Mouse (Mus musculus) myocyte (in vitro differentiated cells): ENCODE data around the gene Brms1. TPM values are rescaled to one million over a fixed set of nuclear protein-coding genes. Genes with fewer than 3 reads are reported as not detected.

Experiments
- H3K27me3 ChIP-seq: one replicate; pipeline ENCODE4 v1.6.1; 2011; ENCODE audit not compliant: control insufficient read depth, insufficient read depth, insufficient read length
- H3K36me3 ChIP-seq: one replicate; pipeline ENCODE4 v1.6.1; 2011; ENCODE audit not compliant: control insufficient read depth, insufficient read depth
- H3K4me2 ChIP-seq: one replicate; pipeline ENCODE4 v1.6.1; 2011; ENCODE audit warnings: low read depth, control low read depth
- H3K4me3 ChIP-seq: one replicate; pipeline ENCODE4 v1.5.1; 2011; ENCODE audit warnings: mild to moderate bottlenecking, control low read depth, moderate library complexity
- H3K79me2 ChIP-seq: one replicate; pipeline ENCODE4 v1.6.1; 2011; ENCODE audit not compliant: control insufficient read depth, insufficient read depth
- H3ac ChIP-seq: one replicate; pipeline ENCODE4 v1.6.1; 2011; ENCODE audit not compliant: control insufficient read depth, insufficient read length
- CEBPB ChIP-seq: IDR thresholded peaks from 2 replicates; pipeline ENCODE4 v1.6.1; 2011; ENCODE audit warnings: mild to moderate bottlenecking, moderate library complexity; ENCODE audit not compliant: poor library complexity, insufficient read depth, severe bottlenecking
- E2F4 ChIP-seq: IDR thresholded peaks from one replicate; pipeline ENCODE4 v1.6.1; 2011; ENCODE audit warnings: mild to moderate bottlenecking, control low read depth, moderate library complexity; ENCODE audit not compliant: insufficient read depth
- MAX ChIP-seq: IDR thresholded peaks from one replicate; pipeline ENCODE4 v1.6.1; 2011; ENCODE audit warnings: low read depth, mild to moderate bottlenecking, control low read depth
- MYOD1 ChIP-seq, 3 experiments: IDR thresholded peaks; one replicate each; pipeline ENCODE4 v1.6.1; 2011; ENCODE audit warnings: control low read depth in 2 of 3, low read depth in 2 of 3, mild to moderate bottlenecking in 2 of 3, moderate library complexity in 1 of 3; ENCODE audit not compliant: insufficient read length in 2 of 3, control insufficient read depth in 1 of 3
- MYOG ChIP-seq, 3 experiments: IDR thresholded peaks; one replicate each; pipeline ENCODE4 v1.6.1; 2011; ENCODE audit warnings: control low read depth in 2 of 3, low read depth in 2 of 3, mild to moderate bottlenecking in 2 of 3; ENCODE audit not compliant: insufficient read length in 2 of 3, control insufficient read depth in 1 of 3, insufficient read depth in 1 of 3
- POLR2A ChIP-seq: IDR thresholded peaks from one replicate; pipeline ENCODE4 v1.6.1; 2011; ENCODE audit warnings: low read depth, mild to moderate bottlenecking, control low read depth, moderate library complexity; ENCODE audit not compliant: insufficient read length
- POLR2AphosphoS2 ChIP-seq: IDR thresholded peaks from one replicate; pipeline ENCODE4 v1.6.1; 2011; ENCODE audit warnings: low read depth, control low read depth; ENCODE audit not compliant: insufficient read length
- REST ChIP-seq: IDR thresholded peaks from one replicate; pipeline ENCODE4 v1.6.1; 2011; ENCODE audit warnings: mild to moderate bottlenecking, control low read depth, moderate library complexity; ENCODE audit not compliant: insufficient read depth, insufficient read length
- SRF ChIP-seq: IDR thresholded peaks from one replicate; pipeline ENCODE4 v1.6.1; 2011; ENCODE audit warnings: low read depth; ENCODE audit not compliant: control insufficient read depth, insufficient read length
- TCF12 ChIP-seq: IDR thresholded peaks from one replicate; pipeline ENCODE4 v1.6.1; 2011; ENCODE audit warnings: mild to moderate bottlenecking, control low read depth; ENCODE audit not compliant: poor library complexity, insufficient read depth, severe bottlenecking
- TCF3 ChIP-seq: IDR thresholded peaks from one replicate; pipeline ENCODE4 v1.6.1; 2011; ENCODE audit warnings: low read depth, control low read depth; ENCODE audit not compliant: insufficient read length
- USF1 ChIP-seq: IDR thresholded peaks from one replicate; pipeline ENCODE4 v1.6.1; 2011; ENCODE audit warnings: low read depth, mild to moderate bottlenecking, control low read depth, moderate library complexity
- polyA plus RNA-seq: library from polyadenylated mRNA; unstranded; fragments of >200 nt; fragmentation: generic; extraction: Trizol; gene quantifications from one replicate; pipeline ENCODE4 v1.2.1, GENCODE M21; 2012; ENCODE audit warnings: missing spikeins

The Brms1 gene
- polyA plus RNA-seq, 1 experiment: 45.8 TPM

DNA sequence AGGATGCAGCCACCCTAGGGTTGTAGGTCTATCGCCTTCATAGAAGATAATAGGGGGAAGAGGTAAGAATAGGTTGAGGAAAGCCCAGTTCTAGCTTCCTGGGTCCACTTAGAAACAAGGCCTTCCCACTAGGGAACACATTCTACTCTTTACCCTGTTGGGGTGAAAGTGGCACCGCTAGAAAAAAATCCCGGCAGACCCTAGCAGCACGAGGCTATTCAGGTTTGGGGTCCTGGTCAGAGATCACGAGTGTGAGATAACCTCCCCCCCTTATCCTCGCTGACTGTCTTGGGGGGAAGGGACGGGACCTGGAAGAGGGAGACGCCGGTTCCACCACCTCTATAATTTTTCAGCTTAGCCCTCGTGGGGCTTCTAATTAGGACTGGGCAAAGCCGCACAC lies 29.9 kb downstream of the Brms1 start:
- no peak overlapping the region for H3ac ChIP-seq
- H3K36me3 ChIP-seq: no peaks in the 10 kb centered on the region
- TF ChIP-seq TCF12 (no peak), POLR2A (no peak), USF1 (no peak), SRF (no peak), E2F4 (no peak), CEBPB (no peak), TCF3 (no peak), REST (no peak), POLR2AphosphoS2 (no peak), MYOD1 (IDR thresholded peaks at IDR 0.05; ENCODE audit: control insufficient read depth in 1 of 3, insufficient read length in 2 of 3, low read depth in 2 of 3) (no peak), MYOG (IDR thresholded peaks at IDR 0.05; ENCODE audit: control insufficient read depth in 1 of 3, insufficient read depth in 1 of 3, insufficient read length in 2 of 3, low read depth in 2 of 3) (no peak), MAX (no peak)
- peak overlapping the region; percentile 29 for H3K4me3 ChIP-seq
- peak overlapping the region; percentile 97 for H3K4me2 ChIP-seq
- H3K27me3 ChIP-seq: no peaks in the 10 kb centered on the region
- H3K79me2 ChIP-seq: no peaks in the 10 kb centered on the region

DNA sequence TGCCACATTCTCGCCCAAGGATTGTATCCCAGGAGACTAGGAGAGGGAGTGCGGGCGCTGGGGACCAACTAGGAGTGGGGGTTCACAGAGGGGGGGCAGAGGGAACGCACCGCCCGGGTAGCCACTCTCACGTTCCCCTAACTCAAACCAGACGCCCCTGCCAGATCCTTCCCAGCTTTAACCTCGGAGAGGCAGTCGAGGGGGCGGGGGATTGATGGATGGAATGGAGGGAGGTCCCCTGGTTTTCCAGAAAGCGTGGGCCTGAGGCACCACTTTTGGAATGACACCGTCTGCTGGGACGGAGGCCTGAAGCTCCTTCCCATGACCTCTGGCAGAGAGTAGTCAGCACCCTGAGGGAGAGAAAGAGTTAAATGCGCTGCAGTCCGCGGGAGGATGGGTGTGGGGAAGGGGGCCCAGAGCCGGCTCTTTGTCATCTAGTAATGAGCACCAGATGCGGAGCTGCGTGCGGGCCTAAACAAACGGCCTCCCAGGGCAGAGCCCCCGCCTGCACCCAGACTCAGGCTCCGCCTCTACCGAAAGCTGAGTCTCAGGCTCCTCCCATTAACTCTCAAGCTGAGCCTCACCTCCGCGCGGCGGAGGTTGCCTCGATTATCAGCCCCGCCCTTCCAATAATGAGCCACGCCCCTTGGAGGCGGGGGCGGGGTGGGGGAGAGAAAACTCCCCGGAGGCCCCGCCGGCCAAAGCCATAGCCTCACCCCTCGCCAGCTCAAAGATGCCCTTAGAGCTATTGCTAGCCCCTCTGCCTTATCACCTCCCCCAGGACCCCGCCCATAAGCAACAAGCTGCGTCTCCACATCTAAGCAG lies 30.6 kb downstream of the Brms1 start:
- no peak overlapping the region for H3ac ChIP-seq
- H3K27me3 ChIP-seq: no peaks in the 10 kb centered on the region
- peak overlapping the region; percentile 97 for H3K4me2 ChIP-seq
- no peak for TF ChIP-seq SRF
- TF ChIP-seq E2F4: no peak
- TF ChIP-seq POLR2A: peak; percentile 33
- no peak for TF ChIP-seq MYOG (IDR thresholded peaks at IDR 0.05; ENCODE audit: control insufficient read depth in 1 of 3, insufficient read depth in 1 of 3, insufficient read length in 2 of 3, low read depth in 2 of 3)
- no peak for TF ChIP-seq MYOD1 (IDR thresholded peaks at IDR 0.05; ENCODE audit: control insufficient read depth in 1 of 3, insufficient read length in 2 of 3, low read depth in 2 of 3)
- no peak for TF ChIP-seq USF1
- TF ChIP-seq POLR2AphosphoS2: no peak
- no peaks in the 10 kb centered on the region for H3K36me3 ChIP-seq
- no peaks in the 10 kb centered on the region for H3K79me2 ChIP-seq
- H3K4me3 ChIP-seq: peak overlapping the region; percentile 29

GRCm38 (mm10) chr19:5072389-5073019 lies 31.4 kb downstream of the Brms1 start:
- no peaks in the 10 kb centered on the region for H3K27me3 ChIP-seq
- peak; percentile 51 for TF ChIP-seq USF1
- TF ChIP-seq MYOG (IDR thresholded peaks at IDR 0.05; ENCODE audit: control insufficient read depth in 1 of 3, insufficient read depth in 1 of 3, insufficient read length in 2 of 3, low read depth in 2 of 3): no peak
- TF ChIP-seq MAX: no peak
- TF ChIP-seq TCF3: no peak
- TF ChIP-seq E2F4: no peak
- peak overlapping the region; percentile 29 for H3K4me3 ChIP-seq
- no peaks in the 10 kb centered on the region for H3K36me3 ChIP-seq
- H3K79me2 ChIP-seq: no peaks in the 10 kb centered on the region
- no peak overlapping the region for H3ac ChIP-seq
- H3K4me2 ChIP-seq: peak overlapping the region; percentile 97

DNA sequence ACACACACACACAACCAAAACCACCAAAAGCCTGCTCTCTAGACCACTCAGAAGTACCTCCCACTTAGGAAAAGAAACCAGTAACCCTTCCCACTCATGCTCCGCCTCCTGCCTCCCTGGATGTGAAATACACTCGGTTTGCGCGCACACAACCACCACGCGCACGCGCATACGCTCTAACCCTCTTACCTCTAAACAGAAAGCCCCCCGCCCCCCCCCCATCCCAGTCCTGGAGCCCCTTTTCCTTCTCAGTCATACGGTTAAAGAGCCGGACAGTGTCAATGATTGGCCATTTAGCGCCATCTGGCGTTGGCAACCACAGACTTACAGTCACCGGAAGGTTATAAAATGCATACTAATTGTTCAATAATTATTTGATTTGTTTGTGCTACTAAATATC lies 31.9 kb downstream of the Brms1 start:
- Histone ChIP-seq H3K79me2 (no peaks in the 10 kb centered on the region), H3ac (no peak overlapping the region), H3K27me3 (no peaks in the 10 kb centered on the region), H3K4me2 (peak overlapping the region; percentile 97), H3K4me3 (peak overlapping the region; percentile 29), H3K36me3 (no peaks in the 10 kb centered on the region)
- no peak for TF ChIP-seq MYOD1 (IDR thresholded peaks at IDR 0.05; ENCODE audit: control insufficient read depth in 1 of 3, insufficient read length in 2 of 3, low read depth in 2 of 3)
- no peak for TF ChIP-seq CEBPB
- TF ChIP-seq TCF3: no peak
- TF ChIP-seq POLR2A: no peak
- TF ChIP-seq E2F4: no peak
- no peak for TF ChIP-seq MYOG (IDR thresholded peaks at IDR 0.05; ENCODE audit: control insufficient read depth in 1 of 3, insufficient read depth in 1 of 3, insufficient read length in 2 of 3, low read depth in 2 of 3)
- no peak for TF ChIP-seq USF1
- TF ChIP-seq TCF12: no peak
- no peak for TF ChIP-seq SRF

DNA sequence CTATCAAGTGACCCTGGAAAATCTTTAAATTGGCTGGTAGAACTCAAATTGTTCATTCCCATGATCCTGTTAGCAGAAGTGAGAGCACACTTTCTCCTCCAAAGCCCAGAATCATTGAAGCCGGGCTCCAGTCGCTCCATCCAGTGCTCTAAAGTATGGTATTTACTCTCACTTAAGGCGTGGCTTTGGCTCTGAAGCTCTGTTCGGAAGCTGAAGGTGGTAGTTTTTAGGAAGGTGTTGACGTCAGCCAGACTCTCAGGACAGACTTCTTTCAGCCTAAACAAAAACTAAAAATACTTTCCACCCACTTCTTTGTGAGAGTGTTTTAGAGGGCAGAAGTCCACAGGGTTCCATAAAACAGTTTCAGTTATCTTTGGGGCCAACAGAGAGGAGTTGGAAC lies 32.4 kb downstream of the Brms1 start:
- TF ChIP-seq SRF (no peak), REST (no peak), MAX (no peak), USF1 (no peak)
- Histone ChIP-seq H3K79me2 (no peaks in the 10 kb centered on the region), H3ac (no peak overlapping the region), H3K4me2 (peak overlapping the region; percentile 97), H3K4me3 (peak overlapping the region; percentile 29), H3K27me3 (no peaks in the 10 kb centered on the region), H3K36me3 (no peaks in the 10 kb centered on the region)
